Mouse (Mus musculus): ENCODE data around the gene Padi4. TPM values are rescaled to one million over a fixed set of nuclear protein-coding genes. Genes with fewer than 3 reads are reported as not detected.

The Padi4 gene
- polyA plus RNA-seq, 1 experiment: 0.02 TPM

DNA sequence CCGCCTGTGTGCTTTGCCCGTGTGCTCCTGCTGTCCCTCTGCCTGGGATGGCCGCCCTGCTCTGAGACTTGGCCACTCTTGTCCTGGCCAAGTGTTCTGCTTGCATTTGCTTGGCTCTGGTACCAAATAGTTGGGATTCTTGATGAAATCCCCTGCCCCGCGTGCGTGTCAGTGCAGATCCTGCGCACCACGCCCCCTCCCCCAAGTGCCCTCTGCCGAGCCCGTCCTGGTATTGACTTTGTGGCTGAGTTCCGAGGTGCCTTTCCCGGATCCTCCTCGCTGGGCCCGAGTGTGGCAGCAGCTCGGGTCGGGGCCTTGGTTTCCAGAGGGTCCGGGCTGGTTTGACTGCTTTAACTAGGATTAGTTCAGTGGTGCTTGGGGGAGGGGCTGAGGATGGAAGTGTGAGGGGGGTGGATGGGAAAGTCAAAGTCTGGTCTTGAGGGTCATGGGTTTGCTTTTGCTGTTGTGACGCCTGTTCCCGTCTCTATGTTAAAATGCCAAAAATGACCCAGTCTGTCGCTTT is 52.0 kb downstream of the Padi4 start:
- Histone ChIP-seq H3K4me3 (ENCODE audit: insufficient read depth, poor library complexity, severe bottlenecking) (no peak overlapping the region), H3K27me3 (ENCODE audit: control insufficient read depth, insufficient read depth, insufficient read length) (no peaks in the 10 kb centered on the region), H3ac (ENCODE audit: control insufficient read depth, insufficient read length, low read depth) (no peak overlapping the region), H3K79me3 (ENCODE audit: low read depth) (peaks cover 2% of the 10 kb centered on the region), H3K79me2 (ENCODE audit: control insufficient read depth, insufficient read depth) (peaks cover 4% of the 10 kb centered on the region), H3K36me3 (ENCODE audit: control insufficient read depth, insufficient read depth) (peaks cover 78% of the 10 kb centered on the region)
- TF ChIP-seq USF1 (IDR thresholded peaks at IDR 0.05; ENCODE audit: low read depth) (no peak), MYOG (IDR thresholded peaks at IDR 0.05; ENCODE audit: control insufficient read depth, extremely low read depth, insufficient read length) (no peak), FOSL1 (IDR thresholded peaks at IDR 0.05; ENCODE audit: insufficient read depth, low read length, poor library complexity, severe bottlenecking) (no peak), CTCF (IDR thresholded peaks at IDR 0.05; ENCODE audit: control insufficient read depth, insufficient read depth, insufficient read length) (no peak), CEBPB (IDR thresholded peaks at IDR 0.05; ENCODE audit: low read depth) (no peak), MYOD1 (IDR thresholded peaks at IDR 0.05; ENCODE audit: control insufficient read depth, insufficient read length, low read depth) (no peak), MAX (IDR thresholded peaks at IDR 0.05) (no peak)

GRCm38 (mm10) chr4:140720091-140720490 is 53.9 kb downstream of the Padi4 start:
- Histone ChIP-seq H3K79me2 (ENCODE audit: control insufficient read depth, insufficient read depth) (peaks cover 20% of the 10 kb centered on the region), H3K27me3 (ENCODE audit: control insufficient read depth, insufficient read depth, insufficient read length) (no peaks in the 10 kb centered on the region), H3K36me3 (ENCODE audit: control insufficient read depth, insufficient read depth) (peaks cover 90% of the 10 kb centered on the region), H3ac (ENCODE audit: control insufficient read depth, insufficient read length, low read depth) (no peak overlapping the region), H3K4me3 (ENCODE audit: insufficient read depth, poor library complexity, severe bottlenecking) (no peak overlapping the region), H3K79me3 (ENCODE audit: low read depth) (peaks cover 2% of the 10 kb centered on the region)
- TF ChIP-seq FOSL1 (IDR thresholded peaks at IDR 0.05; ENCODE audit: insufficient read depth, low read length, poor library complexity, severe bottlenecking) (no peak), MYOD1 (IDR thresholded peaks at IDR 0.05; ENCODE audit: control insufficient read depth, insufficient read length, low read depth) (no peak), MYOG (IDR thresholded peaks at IDR 0.05; ENCODE audit: control insufficient read depth, extremely low read depth, insufficient read length) (no peak), CTCF (IDR thresholded peaks at IDR 0.05; ENCODE audit: control insufficient read depth, insufficient read depth, insufficient read length) (no peak), CEBPB (IDR thresholded peaks at IDR 0.05; ENCODE audit: low read depth) (no peak), MAX (IDR thresholded peaks at IDR 0.05) (no peak), USF1 (IDR thresholded peaks at IDR 0.05; ENCODE audit: low read depth) (no peak)

DNA sequence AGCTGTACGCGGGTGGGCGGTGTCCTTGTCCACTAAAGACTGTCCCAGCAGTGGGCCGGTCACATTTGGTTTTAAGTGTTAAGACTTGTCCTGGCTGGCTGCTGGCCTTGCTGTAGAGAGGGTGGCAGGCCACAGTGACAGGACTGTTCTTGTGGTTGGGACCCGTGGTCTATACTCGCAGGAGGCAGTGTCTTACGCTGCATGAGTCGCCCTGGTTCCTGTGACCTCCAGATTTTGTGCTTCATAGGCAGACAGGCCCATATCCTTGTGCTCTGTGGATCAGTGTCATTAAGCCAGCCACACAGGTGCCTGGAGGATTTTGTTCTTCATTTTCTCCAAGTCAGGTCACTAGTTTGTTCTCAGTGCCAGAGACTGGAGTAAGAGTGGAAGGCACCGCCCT is 55.6 kb downstream of the Padi4 start:
- H3K79me3 ChIP-seq (ENCODE audit: low read depth): peaks cover 8% of the 10 kb centered on the region
- no peaks in the 10 kb centered on the region for H3K27me3 ChIP-seq (ENCODE audit: control insufficient read depth, insufficient read depth, insufficient read length)
- no peak overlapping the region for H3ac ChIP-seq (ENCODE audit: control insufficient read depth, insufficient read length, low read depth)
- TF ChIP-seq CEBPB (IDR thresholded peaks at IDR 0.05; ENCODE audit: low read depth): no peak
- no peak for TF ChIP-seq CTCF (IDR thresholded peaks at IDR 0.05; ENCODE audit: control insufficient read depth, insufficient read depth, insufficient read length)
- no peak for TF ChIP-seq FOSL1 (IDR thresholded peaks at IDR 0.05; ENCODE audit: insufficient read depth, low read length, poor library complexity, severe bottlenecking)
- no peak for TF ChIP-seq MYOD1 (IDR thresholded peaks at IDR 0.05; ENCODE audit: control insufficient read depth, insufficient read length, low read depth)
- no peak for TF ChIP-seq USF1 (IDR thresholded peaks at IDR 0.05; ENCODE audit: low read depth)
- peaks cover 20% of the 10 kb centered on the region for H3K79me2 ChIP-seq (ENCODE audit: control insufficient read depth, insufficient read depth)
- peaks cover 94% of the 10 kb centered on the region for H3K36me3 ChIP-seq (ENCODE audit: control insufficient read depth, insufficient read depth)
- no peak overlapping the region for H3K4me3 ChIP-seq (ENCODE audit: insufficient read depth, poor library complexity, severe bottlenecking)

DNA sequence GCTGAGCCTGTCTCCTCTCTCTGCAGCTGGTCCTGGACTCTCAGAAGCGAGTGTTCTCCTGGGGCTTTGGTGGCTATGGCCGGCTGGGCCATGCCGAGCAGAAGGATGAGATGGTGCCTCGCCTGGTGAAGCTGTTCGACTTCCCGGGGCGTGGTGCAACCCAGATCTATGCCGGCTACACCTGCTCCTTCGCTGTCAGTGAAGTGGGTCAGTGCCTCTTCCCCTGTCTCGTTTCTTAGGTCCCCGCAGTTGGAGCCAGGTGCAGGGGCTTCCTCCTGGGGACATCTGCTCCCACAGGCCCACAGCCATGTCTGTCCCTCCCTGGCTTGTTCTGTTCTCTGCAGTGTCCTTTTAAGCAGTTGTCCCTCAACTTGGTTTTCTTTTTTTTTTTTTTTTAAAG is 57.0 kb downstream of the Padi4 start:
- Histone ChIP-seq H3K36me3 (ENCODE audit: control insufficient read depth, insufficient read depth) (peaks cover 96% of the 10 kb centered on the region), H3ac (ENCODE audit: control insufficient read depth, insufficient read length, low read depth) (no peak overlapping the region), H3K4me3 (ENCODE audit: insufficient read depth, poor library complexity, severe bottlenecking) (no peak overlapping the region), H3K27me3 (ENCODE audit: control insufficient read depth, insufficient read depth, insufficient read length) (no peaks in the 10 kb centered on the region), H3K79me3 (ENCODE audit: low read depth) (peaks cover 8% of the 10 kb centered on the region), H3K79me2 (ENCODE audit: control insufficient read depth, insufficient read depth) (peaks cover 21% of the 10 kb centered on the region)
- TF ChIP-seq MYOD1 (IDR thresholded peaks at IDR 0.05; ENCODE audit: control insufficient read depth, insufficient read length, low read depth) (no peak), MAX (IDR thresholded peaks at IDR 0.05) (no peak), MYOG (IDR thresholded peaks at IDR 0.05; ENCODE audit: control insufficient read depth, extremely low read depth, insufficient read length) (no peak), FOSL1 (IDR thresholded peaks at IDR 0.05; ENCODE audit: insufficient read depth, low read length, poor library complexity, severe bottlenecking) (no peak), CTCF (IDR thresholded peaks at IDR 0.05; ENCODE audit: control insufficient read depth, insufficient read depth, insufficient read length) (no peak), CEBPB (IDR thresholded peaks at IDR 0.05; ENCODE audit: low read depth) (no peak), USF1 (IDR thresholded peaks at IDR 0.05; ENCODE audit: low read depth) (no peak)

- peaks cover 44% of the 10 kb centered on the region for H3K79me2 ChIP-seq (ENCODE audit: control insufficient read depth, insufficient read depth)
- no peak for TF ChIP-seq CTCF (IDR thresholded peaks at IDR 0.05; ENCODE audit: control insufficient read depth, insufficient read depth, insufficient read length)
- TF ChIP-seq USF1 (IDR thresholded peaks at IDR 0.05; ENCODE audit: low read depth): no peak
- no peak for TF ChIP-seq CEBPB (IDR thresholded peaks at IDR 0.05; ENCODE audit: low read depth)
- no peak for TF ChIP-seq FOSL1 (IDR thresholded peaks at IDR 0.05; ENCODE audit: insufficient read depth, low read length, poor library complexity, severe bottlenecking)
- no peak for TF ChIP-seq MAX (IDR thresholded peaks at IDR 0.05)
- no peak for TF ChIP-seq MYOG (IDR thresholded peaks at IDR 0.05; ENCODE audit: control insufficient read depth, extremely low read depth, insufficient read length)
- no peak for TF ChIP-seq MYOD1 (IDR thresholded peaks at IDR 0.05; ENCODE audit: control insufficient read depth, insufficient read length, low read depth)
- no peak overlapping the region for H3ac ChIP-seq (ENCODE audit: control insufficient read depth, insufficient read length, low read depth)
- H3K27me3 ChIP-seq (ENCODE audit: control insufficient read depth, insufficient read depth, insufficient read length): no peaks in the 10 kb centered on the region
- H3K36me3 ChIP-seq (ENCODE audit: control insufficient read depth, insufficient read depth): peaks cover 98% of the 10 kb centered on the region
- H3K4me3 ChIP-seq (ENCODE audit: insufficient read depth, poor library complexity, severe bottlenecking): no peak overlapping the region
- peaks cover 14% of the 10 kb centered on the region for H3K79me3 ChIP-seq (ENCODE audit: low read depth)
These were observed 59.5 kb downstream of the Padi4 start for GRCm38 (mm10) chr4:140714586-140714985.
